Mouse (Mus musculus) myocyte (in vitro differentiated cells): Measurements from ENCODE around the gene Snapin. TPM values are rescaled to one million over a fixed set of nuclear protein-coding genes. Genes with fewer than 3 reads are reported as not detected.

Experiments used
- H3K27me3 ChIP-seq: one replicate; pipeline ENCODE4 v1.6.1; 2011; ENCODE audit not compliant: control insufficient read depth, insufficient read depth, insufficient read length
- H3K36me3 ChIP-seq: one replicate; pipeline ENCODE4 v1.6.1; 2011; ENCODE audit not compliant: control insufficient read depth, insufficient read depth
- H3K4me2 ChIP-seq: one replicate; pipeline ENCODE4 v1.6.1; 2011; ENCODE audit warnings: low read depth, control low read depth
- H3K4me3 ChIP-seq: one replicate; pipeline ENCODE4 v1.5.1; 2011; ENCODE audit warnings: mild to moderate bottlenecking, control low read depth, moderate library complexity
- H3K79me2 ChIP-seq: one replicate; pipeline ENCODE4 v1.6.1; 2011; ENCODE audit not compliant: control insufficient read depth, insufficient read depth
- H3ac ChIP-seq: one replicate; pipeline ENCODE4 v1.6.1; 2011; ENCODE audit not compliant: control insufficient read depth, insufficient read length
- E2F4 ChIP-seq: IDR thresholded peaks from one replicate; pipeline ENCODE4 v1.6.1; 2011; ENCODE audit warnings: mild to moderate bottlenecking, control low read depth, moderate library complexity; ENCODE audit not compliant: insufficient read depth
- MAX ChIP-seq: IDR thresholded peaks from one replicate; pipeline ENCODE4 v1.6.1; 2011; ENCODE audit warnings: low read depth, mild to moderate bottlenecking, control low read depth
- MYOD1 ChIP-seq, 3 experiments: IDR thresholded peaks; one replicate each; pipeline ENCODE4 v1.6.1; 2011; ENCODE audit warnings: control low read depth in 2 of 3, low read depth in 2 of 3, mild to moderate bottlenecking in 2 of 3, moderate library complexity in 1 of 3; ENCODE audit not compliant: insufficient read length in 2 of 3, control insufficient read depth in 1 of 3
- MYOG ChIP-seq, 3 experiments: IDR thresholded peaks; one replicate each; pipeline ENCODE4 v1.6.1; 2011; ENCODE audit warnings: control low read depth in 2 of 3, low read depth in 2 of 3, mild to moderate bottlenecking in 2 of 3; ENCODE audit not compliant: insufficient read length in 2 of 3, control insufficient read depth in 1 of 3, insufficient read depth in 1 of 3
- POLR2A ChIP-seq: IDR thresholded peaks from one replicate; pipeline ENCODE4 v1.6.1; 2011; ENCODE audit warnings: low read depth, mild to moderate bottlenecking, control low read depth, moderate library complexity; ENCODE audit not compliant: insufficient read length
- POLR2AphosphoS2 ChIP-seq: IDR thresholded peaks from one replicate; pipeline ENCODE4 v1.6.1; 2011; ENCODE audit warnings: low read depth, control low read depth; ENCODE audit not compliant: insufficient read length
- SRF ChIP-seq: IDR thresholded peaks from one replicate; pipeline ENCODE4 v1.6.1; 2011; ENCODE audit warnings: low read depth; ENCODE audit not compliant: control insufficient read depth, insufficient read length
- TCF12 ChIP-seq: IDR thresholded peaks from one replicate; pipeline ENCODE4 v1.6.1; 2011; ENCODE audit warnings: mild to moderate bottlenecking, control low read depth; ENCODE audit not compliant: poor library complexity, insufficient read depth, severe bottlenecking
- TCF3 ChIP-seq: IDR thresholded peaks from one replicate; pipeline ENCODE4 v1.6.1; 2011; ENCODE audit warnings: low read depth, control low read depth; ENCODE audit not compliant: insufficient read length
- USF1 ChIP-seq: IDR thresholded peaks from one replicate; pipeline ENCODE4 v1.6.1; 2011; ENCODE audit warnings: low read depth, mild to moderate bottlenecking, control low read depth, moderate library complexity
- polyA plus RNA-seq: library from polyadenylated mRNA; unstranded; fragments of >200 nt; fragmentation: generic; extraction: Trizol; gene quantifications from one replicate; pipeline ENCODE4 v1.2.1, GENCODE M21; 2012; ENCODE audit warnings: missing spikeins

Gene Snapin
- 33.7 TPM for polyA plus RNA-seq

- H3K4me2 ChIP-seq = peak within 1 kb of the TSS; percentile 91
- H3ac ChIP-seq = peak within 1 kb of the TSS; percentile 97
- TF ChIP-seq POLR2AphosphoS2 = peak; percentile 89
- TF ChIP-seq MAX = no peak
- no peak for TF ChIP-seq E2F4
- no peak for TF ChIP-seq USF1
- TF ChIP-seq TCF3 = no peak
- TF ChIP-seq SRF = peak; percentile 64
- no peak for TF ChIP-seq MYOD1 (IDR thresholded peaks at IDR 0.05; ENCODE audit: control insufficient read depth in 1 of 3, insufficient read length in 2 of 3, low read depth in 2 of 3)
- TF ChIP-seq POLR2A = peak; percentile 91
- peak in 1 of 3 experiments; percentile 50 for TF ChIP-seq MYOG (IDR thresholded peaks at IDR 0.05; ENCODE audit: control insufficient read depth in 1 of 3, insufficient read depth in 1 of 3, insufficient read length in 2 of 3, low read depth in 2 of 3)
- no peak for TF ChIP-seq TCF12
- H3K79me2 ChIP-seq = peaks cover 11% of the 10 kb centered on the region
- H3K36me3 ChIP-seq = peaks cover 35% of the 10 kb centered on the region
- H3K27me3 ChIP-seq = no peaks in the 10 kb centered on the region
- H3K4me3 ChIP-seq = peak within 1 kb of the TSS; percentile 30
Observed at GRCm38 (mm10) chr3:90490696-90491256, at the start of gene Snapin. TSS of gene Snapin (minus strand) at chr3:90491033.

- Histone ChIP-seq H3K4me3 (peak overlapping the region; percentile 67), H3ac (peak overlapping the region; percentile 5), H3K79me2 (peaks cover 22% of the 10 kb centered on the region), H3K27me3 (no peaks in the 10 kb centered on the region), H3K4me2 (peak overlapping the region; percentile 96), H3K36me3 (no peaks in the 10 kb centered on the region)
- no peak for TF ChIP-seq E2F4
- TF ChIP-seq POLR2A = no peak
- TF ChIP-seq MYOG (IDR thresholded peaks at IDR 0.05; ENCODE audit: control insufficient read depth in 1 of 3, insufficient read depth in 1 of 3, insufficient read length in 2 of 3, low read depth in 2 of 3) = no peak
Observed at GRCm38 (mm10) chr3:90537905-90538296, 47.1 kb upstream of the Snapin start.

GRCm38 (mm10) chr3:90537141-90537904 is 46.5 kb upstream of the Snapin start, which contains the start of gene S100a16:
TSS of gene S100a16 (plus strand) at chr3:90537254.
- TF ChIP-seq TCF12 (peak; percentile 27), TCF3 (no peak), MYOD1 (IDR thresholded peaks at IDR 0.05; ENCODE audit: control insufficient read depth in 1 of 3, insufficient read length in 2 of 3, low read depth in 2 of 3) (peak; percentile 55 to 90 (median 83)), POLR2A (peak; percentile 76), MYOG (IDR thresholded peaks at IDR 0.05; ENCODE audit: control insufficient read depth in 1 of 3, insufficient read depth in 1 of 3, insufficient read length in 2 of 3, low read depth in 2 of 3) (peak; percentile 45 to 90 (median 77)), POLR2AphosphoS2 (peak; percentile 66)
- no peaks in the 10 kb centered on the region for H3K27me3 ChIP-seq
- peak within 1 kb of the TSS; percentile 96 for H3K4me2 ChIP-seq
- no peaks in the 10 kb centered on the region for H3K36me3 ChIP-seq
- peaks cover 22% of the 10 kb centered on the region for H3K79me2 ChIP-seq
- H3K4me3 ChIP-seq = peak within 1 kb of the TSS; percentile 67
- H3ac ChIP-seq = peak within 1 kb of the TSS; percentile 5

GRCm38 (mm10) chr3:90535446-90535845 is 44.6 kb upstream of the Snapin start:
- Histone ChIP-seq H3K4me2 (no peak overlapping the region), H3K4me3 (no peak overlapping the region), H3ac (no peak overlapping the region), H3K27me3 (no peaks in the 10 kb centered on the region), H3K79me2 (peaks cover 17% of the 10 kb centered on the region), H3K36me3 (no peaks in the 10 kb centered on the region)
- no peak for TF ChIP-seq E2F4
- TF ChIP-seq MAX = no peak

- Histone ChIP-seq H3K4me3 (no peak overlapping the region), H3K36me3 (no peaks in the 10 kb centered on the region)
- TF ChIP-seq MYOD1 (IDR thresholded peaks at IDR 0.05; ENCODE audit: control insufficient read depth in 1 of 3, insufficient read length in 2 of 3, low read depth in 2 of 3) = peak; percentile 16 to 70 (median 63)
- TF ChIP-seq MYOG (IDR thresholded peaks at IDR 0.05; ENCODE audit: control insufficient read depth in 1 of 3, insufficient read depth in 1 of 3, insufficient read length in 2 of 3, low read depth in 2 of 3) = peak in 1 of 3 experiments; percentile 55
- TF ChIP-seq SRF = no peak
Observed at GRCm38 (mm10) chr3:90531713-90532112, 40.9 kb upstream of the Snapin start.

More at GRCm38 (mm10) chr3:90531713-90532112, 40.9 kb upstream of the Snapin start:
- no peak overlapping the region for H3ac ChIP-seq
- no peak overlapping the region for H3K4me2 ChIP-seq
- H3K79me2 ChIP-seq = no peaks in the 10 kb centered on the region
- no peaks in the 10 kb centered on the region for H3K27me3 ChIP-seq
